Mouse (Mus musculus) stomach, embryonic 15.5 days (tissue): Measurements from ENCODE around the gene Plekhg3. TPM values are rescaled to one million over a fixed set of nuclear protein-coding genes. Genes with fewer than 3 reads are reported as not detected.

Source experiments
- ATAC-seq: fragments of 200-750 bp; cut with Nextera tagmentation; 2 replicates; pipeline ENCODE4 v1.8.0; 2017; ENCODE audit warnings: low read depth, moderate number of reproducible peaks, moderate TSS enrichment; ENCODE audit not compliant: insufficient read depth, low FRiP score
- H3K27ac ChIP-seq: fragments of 300-500 bp; sonication (generic); 2 replicates; pipeline ENCODE4 v1.5.1; 2015; ENCODE audit warnings: mild to moderate bottlenecking, inconsistent platforms
- H3K27me3 ChIP-seq: fragments of 300-500 bp; sonication (generic); replicated peaks from 2 replicates; pipeline ENCODE4 v1.6.1; 2015; ENCODE audit warnings: inconsistent platforms
- H3K36me3 ChIP-seq: fragments of 300-500 bp; sonication (generic); 2 replicates; pipeline ENCODE4 v1.6.1; 2015; ENCODE audit warnings: inconsistent platforms
- H3K4me1 ChIP-seq: fragments of 300-500 bp; sonication (generic); 2 replicates; pipeline ENCODE4 v1.6.1; 2015; ENCODE audit warnings: inconsistent platforms
- H3K4me2 ChIP-seq: fragments of 300-500 bp; sonication (generic); 2 replicates; pipeline ENCODE4 v1.6.1; 2015; ENCODE audit warnings: mild to moderate bottlenecking, inconsistent platforms
- H3K4me3 ChIP-seq: fragments of 300-500 bp; sonication (generic); replicated peaks from 2 replicates; pipeline ENCODE4 v1.5.1; 2015; ENCODE audit warnings: inconsistent platforms
- H3K9ac ChIP-seq: fragments of 300-500 bp; sonication (generic); 2 replicates; pipeline ENCODE4 v1.6.1; 2015; ENCODE audit warnings: inconsistent platforms
- H3K9me3 ChIP-seq: fragments of 300-500 bp; sonication (generic); 2 replicates; pipeline ENCODE4 v1.6.1; 2016; ENCODE audit warnings: inconsistent platforms
- WGBS: fragments of 180-500 bp; shearing (Covaris S2); methylation state at CpG from one replicate; pipeline ENCODE4 v1.1.7; 2015; 5-methylcytosine and 5-hydroxymethylcytosine counted together
- microRNA-seq: library from miRNA; unstranded; fragments of <30 nt; microRNA quantifications from one replicate; pipeline ENCODE4, GENCODE M21; 2016
- polyA plus RNA-seq: library from polyadenylated mRNA; unstranded; fragments of >200 nt; fragmentation: Nextera tagmentation; extraction: Ambion mirVana; gene quantifications from 2 replicates; pipeline ENCODE4 v1.2.1, GENCODE M21; 2015

Plekhg3 gene
- polyA plus RNA-seq, 1 experiment from 2014 or later, result 11.5 TPM

- Histone ChIP-seq H3K9me3 (no peaks in the 10 kb centered on the region), H3K9ac (no peak overlapping the region), H3K36me3 (no peaks in the 10 kb centered on the region), H3K4me3 (no peak overlapping the region), H3K27ac (no peak overlapping the region), H3K27me3 (no peaks in the 10 kb centered on the region), H3K4me1 (0 out of 2 replicates have a peak, but pooled peaks cover 3% of the 10 kb centered on the region), H3K4me2 (no peak overlapping the region)
- 76% methylated on average over 12 of the region's 12 CpGs for WGBS
- no peak for ATAC-seq
These were observed 81.9 kb downstream of the Plekhg3 start for GRCm38 (mm10) chr12:76612621-76613020.

DNA sequence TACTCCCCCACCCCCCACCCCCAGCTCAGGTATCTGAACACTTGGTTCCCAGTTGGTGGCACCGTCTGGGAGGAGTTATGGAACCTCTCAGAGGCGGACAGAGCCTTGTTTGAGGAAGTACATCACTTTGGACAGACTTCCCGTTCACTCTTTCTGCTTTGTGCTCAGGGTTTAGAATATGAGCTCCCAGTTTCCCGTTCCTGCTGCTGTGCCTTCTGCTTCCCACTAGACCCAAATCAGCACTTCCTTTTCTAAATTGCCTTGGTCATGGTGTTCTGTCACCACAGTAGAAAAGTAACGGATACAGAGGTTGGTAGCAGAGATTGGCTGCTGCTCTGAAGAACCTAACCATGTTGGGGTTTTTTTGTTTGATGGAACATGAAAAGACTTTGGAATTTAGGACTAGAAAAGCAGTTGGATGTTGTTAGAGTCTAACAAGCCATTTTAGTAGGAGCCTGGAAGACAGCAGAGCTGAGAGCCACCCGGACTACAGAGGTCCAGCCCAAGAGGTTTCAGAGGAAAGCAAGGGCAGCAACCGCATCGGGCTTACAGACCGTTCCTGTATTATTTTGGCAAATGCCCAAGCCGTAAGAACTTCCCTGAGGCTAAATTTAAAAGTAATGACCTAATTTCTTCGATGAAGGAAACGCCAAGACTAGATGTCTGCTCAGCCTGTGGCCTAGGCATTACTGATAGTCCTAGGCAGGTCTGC lies 84.3 kb downstream of the Plekhg3 start:
- no peak for ATAC-seq
- Histone ChIP-seq H3K36me3 (no peaks in the 10 kb centered on the region), H3K27me3 (no peaks in the 10 kb centered on the region), H3K9me3 (no peaks in the 10 kb centered on the region), H3K27ac (peak overlapping the region; percentile 31; the same call in 1 of the 2 replicates), H3K4me2 (no peak overlapping the region), H3K9ac (no peak overlapping the region), H3K4me3 (no peak overlapping the region), H3K4me1 (0 out of 2 replicates have a peak, but pooled peaks cover 3% of the 10 kb centered on the region)
- WGBS, result 57% methylated on average over 12 of the region's 12 CpGs

- 70% methylated on average over 4 of the region's 4 CpGs for WGBS
- 0 out of 2 replicates have a peak, but pooled peaks cover 3% of the 10 kb centered on the region for H3K4me1 ChIP-seq
- H3K27ac ChIP-seq, result peak overlapping the region; percentile 31; the same call in 1 of the 2 replicates
- H3K27me3 ChIP-seq, result no peaks in the 10 kb centered on the region
- no peaks in the 10 kb centered on the region for H3K9me3 ChIP-seq
- no peak overlapping the region for H3K9ac ChIP-seq
- no peak overlapping the region for H3K4me3 ChIP-seq
- H3K4me2 ChIP-seq, result no peak overlapping the region
- H3K36me3 ChIP-seq, result no peaks in the 10 kb centered on the region
- ATAC-seq, result no peak
These were observed 84.9 kb downstream of the Plekhg3 start for GRCm38 (mm10) chr12:76615580-76615937.

- no peak overlapping the region for H3K4me2 ChIP-seq
- H3K4me1 ChIP-seq, result 0 out of 2 replicates have a peak, but pooled peaks cover 3% of the 10 kb centered on the region
- no peaks in the 10 kb centered on the region for H3K9me3 ChIP-seq
- no peak overlapping the region for H3K9ac ChIP-seq
- H3K27me3 ChIP-seq, result no peaks in the 10 kb centered on the region
- no peak overlapping the region for H3K27ac ChIP-seq
- H3K36me3 ChIP-seq, result no peaks in the 10 kb centered on the region
- no peak for ATAC-seq
- 81% methylated on average over 4 of the region's 4 CpGs for WGBS
- no peak overlapping the region for H3K4me3 ChIP-seq
These were observed 87.5 kb downstream of the Plekhg3 start for GRCm38 (mm10) chr12:76618175-76618574.

GRCm38 (mm10) chr12:76619847-76620246 lies 89.2 kb downstream of the Plekhg3 start:
- Histone ChIP-seq H3K9ac (no peak overlapping the region), H3K4me3 (no peak overlapping the region), H3K4me2 (no peak overlapping the region), H3K4me1 (0 out of 2 replicates have a peak, but pooled peaks cover 3% of the 10 kb centered on the region), H3K36me3 (no peaks in the 10 kb centered on the region), H3K27me3 (no peaks in the 10 kb centered on the region), H3K27ac (no peak overlapping the region), H3K9me3 (no peaks in the 10 kb centered on the region)
- ATAC-seq, result no peak
- 68% methylated on average over 5 of the region's 5 CpGs for WGBS

- peak; percentile 22; the same call in 1 of the 2 replicates for ATAC-seq
- no peak overlapping the region for H3K27ac ChIP-seq
- H3K4me2 ChIP-seq, result no peak overlapping the region
- no peak overlapping the region for H3K9ac ChIP-seq
- no peaks in the 10 kb centered on the region for H3K9me3 ChIP-seq
- no peak overlapping the region for H3K4me3 ChIP-seq
- H3K4me1 ChIP-seq, result no peaks in the 10 kb centered on the region
- no peaks in the 10 kb centered on the region for H3K36me3 ChIP-seq
- H3K27me3 ChIP-seq, result no peaks in the 10 kb centered on the region
- WGBS, result 71% methylated on average over 6 of the region's 6 CpGs
These were observed 92.7 kb downstream of the Plekhg3 start for GRCm38 (mm10) chr12:76623374-76623773.

Small RNA genes within 50 kb of the gene (microRNA-seq; reads per million reads assigned to microRNA genes)
- gene Mir5135, result 1.4 reads per million

Other genes with a start within 250 kb of the Plekhg3 start
- gene Akap5, start 206.0 kb upstream of the Plekhg3 start, polyA plus RNA-seq, result 4.1 TPM in 2 replicates
- 13.7 and 14.5 TPM in 2 replicates for gene Zbtb25, start 161.3 kb upstream of the Plekhg3 start, polyA plus RNA-seq
- gene Zbtb1, start 160.6 kb upstream of the Plekhg3 start, polyA plus RNA-seq, result 8.9 and 9.5 TPM in 2 replicates
- 11.3 and 11.7 TPM in 2 replicates for gene Hspa2, start 126.7 kb upstream of the Plekhg3 start, polyA plus RNA-seq
- gene Ppp1r36, start 113.4 kb upstream of the Plekhg3 start, polyA plus RNA-seq, result 2.9 and 3.2 TPM in 2 replicates
- 2.8 and 5.0 TPM in 2 replicates for gene Sptb, start 179.7 kb downstream of the Plekhg3 start, polyA plus RNA-seq
- gene Churc1, start 234.6 kb downstream of the Plekhg3 start, polyA plus RNA-seq, result 145 and 147 TPM in 2 replicates
- 33.7 and 35.7 TPM in 2 replicates for gene Fntb, start 234.7 kb downstream of the Plekhg3 start, polyA plus RNA-seq